Comparison of ENCODE assay signal across 8 mouse cellular contexts in genomic region chr11:115814605-115815450, GRCm38 (mm10). TPM values are rescaled to one million over a fixed set of nuclear protein-coding genes. Genes with fewer than 3 reads are reported as not detected.
DNase-seq lines count a peak whose midpoint lies in the region; ATAC-seq and TF ChIP-seq lines count a peak whose summit lies in the region.

Tsen54 (plus strand) TSS chr11:115814724.

- no peak for TF ChIP-seq CTCF in heart, adult 2 months (IDR thresholded peaks at IDR 0.05)
- no peak for TF ChIP-seq CTCF in midbrain, postnatal 0 days (IDR thresholded peaks at IDR 0.05)

- peaks cover 1% of the 10 kb centered on the region; the same call in 1 of the 2 replicates for H3K79me2 ChIP-seq in heart, adult 2 months (replicated peaks; ENCODE audit: control insufficient read depth, insufficient read depth, low read length)

- no peak for TF ChIP-seq EP300 in heart, adult 2 months (IDR thresholded peaks at IDR 0.05; ENCODE audit: insufficient read depth, low read depth, low read length)

- DNase-seq in layer of hippocampus, adult 11-12 months (ENCODE audit: low spot score) = peak; percentile 73
- DNase-seq in layer of hippocampus, adult 9-10 months (ENCODE audit: low spot score) = no peak
- peak; percentile 82 for DNase-seq in embryonic facial prominence, embryonic 11.5 days (ENCODE audit: low spot score)
- DNase-seq in heart, adult 2 months = peak; percentile 91 to 96
- peak; percentile 79 to 89 for DNase-seq in kidney, adult 8-10 months
- peak; percentile 76 for DNase-seq in midbrain, postnatal 0 days (ENCODE audit: low spot score)
- peak; percentile 94 to 96 for DNase-seq in spleen, postnatal 10 days (ENCODE audit: low spot score in 2 of 2)

- peak; percentile 46; the same call in 1 of the 2 replicates for ATAC-seq in embryonic facial prominence, embryonic 11.5 days (replicated peaks; ENCODE audit: insufficient number of reproducible peaks, low FRiP score, low TSS enrichment, low read depth)
- peak; percentile 33 for ATAC-seq in limb, embryonic 15.5 days (ENCODE audit: insufficient number of reproducible peaks, low FRiP score, low TSS enrichment, low read depth)
- ATAC-seq in midbrain, postnatal 0 days (ENCODE audit: low FRiP score) = peak; percentile 71

- peak within 1 kb of the TSS; percentile 41 for H3K27ac ChIP-seq in embryonic facial prominence, embryonic 11.5 days (replicated peaks; ENCODE audit: low read depth, low read length)
- peak within 1 kb of the TSS; percentile 94 for H3K27ac ChIP-seq in heart, adult 2 months
- peak within 1 kb of the TSS; percentile 88 for H3K27ac ChIP-seq in limb, embryonic 15.5 days
- peak within 1 kb of the TSS; percentile 63; the same call in 1 of the 2 replicates for H3K27ac ChIP-seq in midbrain, postnatal 0 days (ENCODE audit: low read depth, low read length)

- peak within 1 kb of the TSS; percentile 81 for H3K9ac ChIP-seq in embryonic facial prominence, embryonic 11.5 days (replicated peaks; ENCODE audit: low read length)
- H3K9ac ChIP-seq in heart, adult 2 months (ENCODE audit: low read depth, low read length) = peak within 1 kb of the TSS; percentile 85
- peak within 1 kb of the TSS; percentile 79 for H3K9ac ChIP-seq in limb, embryonic 15.5 days
- peak within 1 kb of the TSS; percentile 77 for H3K9ac ChIP-seq in midbrain, postnatal 0 days (replicated peaks; ENCODE audit: low read length, poor library complexity, severe bottlenecking)

- no peaks in the 10 kb centered on the region for H3K9me3 ChIP-seq in embryonic facial prominence, embryonic 11.5 days (replicated peaks; ENCODE audit: control insufficient read depth, low read length)
- H3K9me3 ChIP-seq in limb, embryonic 15.5 days = no peaks in the 10 kb centered on the region
- no peaks in the 10 kb centered on the region for H3K9me3 ChIP-seq in midbrain, postnatal 0 days (ENCODE audit: low read length)

- intact Hi-C loops in heart, adult 2 months (cut with DNase I) = loop anchor here (1.0 to 5.0 kb wide), 2 partner anchors 93 to 168 kb away; no protein-coding TSS in a partner anchor

- H3K4me1 ChIP-seq in embryonic facial prominence, embryonic 11.5 days (ENCODE audit: control insufficient read depth, insufficient read depth, low read length) = peaks cover 5% of the 10 kb centered on the region; the same call in 1 of the 2 replicates
- H3K4me1 ChIP-seq in heart, adult 2 months (ENCODE audit: control insufficient read depth, insufficient read depth, low read length) = peaks cover 3% of the 10 kb centered on the region
- peaks cover 49% of the 10 kb centered on the region for H3K4me1 ChIP-seq in limb, embryonic 15.5 days
- H3K4me1 ChIP-seq in midbrain, postnatal 0 days (ENCODE audit: insufficient read depth, low read length) = no peaks in the 10 kb centered on the region

- H3K36me3 ChIP-seq in embryonic facial prominence, embryonic 11.5 days (replicated peaks; ENCODE audit: control insufficient read depth, insufficient read depth, low read depth, low read length) = peaks cover under 1% of the 10 kb centered on the region; the same call in 1 of the 2 replicates
- no peaks in the 10 kb centered on the region for H3K36me3 ChIP-seq in heart, adult 2 months (ENCODE audit: control insufficient read depth, insufficient read depth, low read length)
- peaks cover 33% of the 10 kb centered on the region for H3K36me3 ChIP-seq in limb, embryonic 15.5 days
- peaks cover 2% of the 10 kb centered on the region for H3K36me3 ChIP-seq in midbrain, postnatal 0 days (ENCODE audit: insufficient read depth, low read length)

- H3K4me2 ChIP-seq in embryonic facial prominence, embryonic 11.5 days (ENCODE audit: low read depth, low read length) = peak within 1 kb of the TSS; percentile 93
- peak within 1 kb of the TSS; percentile 91 for H3K4me2 ChIP-seq in limb, embryonic 15.5 days
- H3K4me2 ChIP-seq in midbrain, postnatal 0 days (ENCODE audit: low read depth, low read length, poor library complexity, severe bottlenecking) = peak within 1 kb of the TSS; percentile 95

- H3K4me3 ChIP-seq in embryonic facial prominence, embryonic 11.5 days (ENCODE audit: low read depth, low read length) = peak within 1 kb of the TSS; percentile 96
- peak within 1 kb of the TSS; percentile 95 for H3K4me3 ChIP-seq in heart, adult 2 months
- peak within 1 kb of the TSS; percentile 96 for H3K4me3 ChIP-seq in limb, embryonic 15.5 days
- peak within 1 kb of the TSS; percentile 91 for H3K4me3 ChIP-seq in midbrain, postnatal 0 days (ENCODE audit: low read depth, low read length)

- no peaks in the 10 kb centered on the region for H3K27me3 ChIP-seq in embryonic facial prominence, embryonic 11.5 days (ENCODE audit: control insufficient read depth, insufficient read depth, low read length)
- no peaks in the 10 kb centered on the region for H3K27me3 ChIP-seq in heart, adult 2 months (ENCODE audit: control insufficient read depth, insufficient read depth, low read length)
- no peaks in the 10 kb centered on the region for H3K27me3 ChIP-seq in limb, embryonic 15.5 days
- no peaks in the 10 kb centered on the region for H3K27me3 ChIP-seq in midbrain, postnatal 0 days (ENCODE audit: insufficient read depth, low read length)

- 0 out of 2 replicates have a peak, but pooled peaks have one; percentile 33 for TF ChIP-seq POLR2A in heart, adult 2 months (IDR thresholded peaks at IDR 0.05; ENCODE audit: insufficient read depth, low read depth, low read length)

- under 1% methylated on average over 82 of the region's 84 CpGs for WGBS in embryonic facial prominence, embryonic 11.5 days
- WGBS in heart, adult 2 months = 1% methylated on average over 84 of the region's 84 CpGs
- under 1% methylated on average over 84 of the region's 84 CpGs for WGBS in limb, embryonic 15.5 days
- WGBS in midbrain, postnatal 0 days = under 1% methylated on average over 72 of the region's 84 CpGs

RNA-seq across cellular contexts. Expression of gene Tsen54, which starts in this region (rescaled TPM):
- 19.8 and 22.2 TPM in 2 replicates for polyA plus RNA-seq in embryonic facial prominence, embryonic 11.5 days (2014; fragmentation: Nextera tagmentation; extraction: Ambion mirVana)
- 1 to 10 TPM; 7.2 to 9.3 TPM for total RNA-seq in heart, adult 2 months (2021)
- 15.9 and 16.3 TPM in 2 replicates for polyA plus RNA-seq in heart, adult 2 months (2012; rRNA removed)
- 29.5 and 31.3 TPM in 2 replicates for polyA plus RNA-seq in limb, embryonic 15.5 days (2015; fragmentation: Nextera tagmentation; extraction: Ambion mirVana)
- total RNA-seq in midbrain, postnatal 0 days (2014; rRNA removed) = 25.0 and 27.7 TPM in 2 replicates
- 14.8 and 15.5 TPM in 2 replicates for polyA plus RNA-seq in midbrain, postnatal 0 days (2015; fragmentation: Nextera tagmentation; extraction: Ambion mirVana)

Comparison
In these comparisons a context has a peak if more than half of its experiments do, and no peak if none do; other contexts are left out.
1. H3K27ac ChIP-seq: peak in every context shown above with its lines; median percentile 94 in heart, adult 2 months; 88 in limb, embryonic 15.5 days; 63 in midbrain, postnatal 0 days; 41 in embryonic facial prominence, embryonic 11.5 days.